Mouse (Mus musculus) heart, adult 8-10 months (tissue): ENCODE data around the gene Trmt44. TPM values are rescaled to one million over a fixed set of nuclear protein-coding genes. Genes with fewer than 3 reads are reported as not detected.

Experiments
- DNase-seq: peaks from one replicate; pipeline ENCODE4 v3.0.0; 2022; ENCODE audit warnings: low spot score
- total RNA-seq, 4 experiments: library from RNA; stranded (reverse); gene quantifications; 2 replicates each; pipeline ENCODE4 v1.2.4; 2022

Trmt44 gene
- total RNA-seq, result 1 to 10 TPM; 1.7 to 2.1 (median 2.0) TPM

- DNase-seq, result peak; percentile 95
These were observed at the start of gene Trmt44 for GRCm38 (mm10) chr5:35574653-35575599. Trmt44 (minus strand) TSS chr5:35575070.

GRCm38 (mm10) chr5:35623831-35624230, 49.0 kb upstream of the Trmt44 start:
- no peak for DNase-seq

- DNase-seq, result no peak
These were observed 46.2 kb upstream of the Trmt44 start for GRCm38 (mm10) chr5:35621114-35621513.

GRCm38 (mm10) chr5:35616943-35617342, 42.1 kb upstream of the Trmt44 start:
- no peak for DNase-seq

GRCm38 (mm10) chr5:35612722-35613121, 37.9 kb upstream of the Trmt44 start:
- DNase-seq, result no peak

- no peak for DNase-seq
These were observed 37.0 kb upstream of the Trmt44 start for GRCm38 (mm10) chr5:35611900-35612299.

- DNase-seq, result no peak
These were observed 36.3 kb upstream of the Trmt44 start for GRCm38 (mm10) chr5:35611170-35611569.

GRCm38 (mm10) chr5:35610381-35610780, 35.5 kb upstream of the Trmt44 start:
- DNase-seq, result no peak

GRCm38 (mm10) chr5:35609971-35610370, 35.1 kb upstream of the Trmt44 start:
- DNase-seq, result no peak

- peak; percentile 71 for DNase-seq
These were observed 34.5 kb upstream of the Trmt44 start for GRCm38 (mm10) chr5:35609381-35609780.

- DNase-seq, result no peak
These were observed 33.7 kb upstream of the Trmt44 start for GRCm38 (mm10) chr5:35608559-35608958.

- no peak for DNase-seq
These were observed 32.9 kb upstream of the Trmt44 start for GRCm38 (mm10) chr5:35607784-35608183.

- no peak for DNase-seq
These were observed 31.9 kb upstream of the Trmt44 start for GRCm38 (mm10) chr5:35606800-35607199.

GRCm38 (mm10) chr5:35605355-35605754, 30.5 kb upstream of the Trmt44 start:
- no peak for DNase-seq

GRCm38 (mm10) chr5:35601526-35601925, 26.7 kb upstream of the Trmt44 start:
- no peak for DNase-seq

- DNase-seq, result no peak
These were observed 25.4 kb upstream of the Trmt44 start for GRCm38 (mm10) chr5:35600233-35600632.

- DNase-seq, result no peak
These were observed 21.6 kb upstream of the Trmt44 start for GRCm38 (mm10) chr5:35596169-35597160.

GRCm38 (mm10) chr5:35595706-35596105, 20.8 kb upstream of the Trmt44 start:
- peak; percentile 58 for DNase-seq

GRCm38 (mm10) chr5:35594768-35595167, 19.9 kb upstream of the Trmt44 start:
- DNase-seq, result no peak

- no peak for DNase-seq
These were observed 18.4 kb upstream of the Trmt44 start for GRCm38 (mm10) chr5:35593272-35593671.

GRCm38 (mm10) chr5:35592824-35593223, 18.0 kb upstream of the Trmt44 start:
- no peak for DNase-seq
